Mouse (Mus musculus) spleen, postnatal 4 days (tissue): ENCODE results near the gene Lipm.
A peak's percentile ranks its signal among the peaks of the same experiment; 100 is the strongest.

Source experiments
- DNase-seq, 2 experiments: peaks; one replicate each; pipeline ENCODE4 v3.0.0; 2022; ENCODE audit warnings: low spot score in 2 of 2

Lipm gene

GRCm38 (mm10) chr19:34100633-34101032 is at the start of gene Lipm:
Gene Lipm, plus strand, starts transcription at chr19:34100933.
- DNase-seq, result no peak

DNA sequence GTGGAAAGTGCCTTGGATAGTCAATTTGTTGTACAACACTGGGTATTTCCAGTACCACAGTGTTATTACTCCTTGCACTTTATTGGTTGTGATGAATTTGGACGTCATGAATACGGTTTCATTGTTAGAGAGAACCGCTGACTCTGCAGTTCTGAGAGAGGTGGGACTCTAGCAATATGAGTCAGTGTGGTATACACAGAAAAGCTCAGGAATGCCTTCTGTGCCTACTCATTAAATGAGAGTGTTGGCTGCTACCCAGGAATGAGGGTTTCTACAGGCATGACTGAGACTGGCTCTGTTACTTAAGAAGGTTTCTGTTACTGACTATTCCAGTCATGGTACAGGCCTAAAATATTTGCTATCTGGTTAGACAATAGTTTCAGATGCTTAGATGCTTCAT is 49.2 kb upstream of the Lipm start:
- DNase-seq, result no peak

- no peak for DNase-seq
Measured at GRCm38 (mm10) chr19:34063547-34063946, 37.2 kb upstream of the Lipm start.

DNA sequence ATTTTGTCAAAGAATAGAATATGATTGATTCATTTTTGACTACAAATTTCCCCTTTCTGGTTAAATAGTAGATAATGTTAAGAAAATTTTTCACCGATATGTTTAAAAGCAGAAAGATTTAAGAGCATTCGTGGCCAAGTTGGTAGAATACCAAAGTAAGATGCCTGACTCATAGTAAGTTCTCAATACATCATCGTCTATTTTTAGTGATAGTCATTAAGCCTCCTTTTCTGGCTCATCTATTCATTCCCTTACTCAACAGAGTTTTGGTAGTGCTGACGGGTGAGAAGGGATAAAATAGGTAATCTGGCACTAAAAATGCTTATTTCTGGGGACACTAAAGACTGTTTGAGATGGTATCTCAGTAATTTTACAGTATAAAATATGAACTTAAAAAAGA is 36.7 kb upstream of the Lipm start:
- DNase-seq, result no peak

DNA sequence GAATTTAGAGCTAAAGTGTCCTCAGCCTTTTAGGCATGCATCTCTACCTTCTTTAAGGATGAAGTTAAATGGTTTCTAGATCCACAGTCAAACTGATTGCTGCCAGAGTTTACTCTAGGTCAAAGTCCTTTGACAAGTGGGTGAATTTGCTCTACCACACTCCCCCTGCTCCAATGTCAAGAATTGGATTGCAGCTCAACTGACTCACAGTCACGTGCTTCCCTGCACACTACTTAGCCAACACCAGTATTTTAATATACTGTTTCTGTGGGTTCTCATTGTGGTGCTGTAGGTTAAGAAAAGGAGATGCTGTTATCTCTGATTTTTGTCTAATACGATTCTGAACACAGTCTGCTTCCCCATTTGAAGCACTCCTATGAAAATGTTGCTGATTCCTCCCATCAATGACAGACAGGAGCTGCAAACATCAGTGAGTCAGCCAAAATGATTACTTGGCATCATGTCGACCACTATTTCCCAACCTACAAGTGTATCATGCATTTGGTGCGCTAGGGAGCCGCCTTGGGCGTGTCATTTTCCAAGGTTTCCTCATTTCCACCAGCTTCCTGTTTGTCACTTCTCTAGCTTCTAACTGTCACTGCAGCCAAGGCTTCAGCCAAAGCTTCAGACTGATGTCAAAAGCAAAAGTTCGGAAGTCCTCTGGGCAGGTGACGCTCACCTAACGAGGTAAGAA is 33.8 kb upstream of the Lipm start, which contains the start of gene Lipn:
TSS of gene Lipn (plus strand) at position 580 of the 694 bp plus-strand sequence.
- no peak for DNase-seq

DNA sequence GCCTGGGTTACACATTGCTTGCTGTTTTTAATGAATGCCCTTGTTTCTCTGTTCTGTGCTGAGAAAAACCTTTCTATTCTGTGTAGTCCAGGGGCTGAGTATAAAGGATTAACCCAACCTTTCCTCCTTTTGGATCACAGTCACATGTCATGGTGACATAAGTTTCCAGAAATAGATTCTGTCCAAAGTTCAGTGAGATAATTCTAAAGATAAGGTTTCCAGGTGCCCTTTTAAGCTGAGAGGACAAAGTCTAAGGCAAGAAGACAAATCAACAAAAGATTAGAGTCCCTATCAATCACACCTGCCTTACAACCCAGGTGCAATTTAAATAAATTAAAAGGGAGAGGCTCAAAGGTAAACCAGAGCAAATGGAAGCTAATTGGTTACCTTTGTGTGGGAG is 26.5 kb upstream of the Lipm start:
- no peak for DNase-seq

DNA sequence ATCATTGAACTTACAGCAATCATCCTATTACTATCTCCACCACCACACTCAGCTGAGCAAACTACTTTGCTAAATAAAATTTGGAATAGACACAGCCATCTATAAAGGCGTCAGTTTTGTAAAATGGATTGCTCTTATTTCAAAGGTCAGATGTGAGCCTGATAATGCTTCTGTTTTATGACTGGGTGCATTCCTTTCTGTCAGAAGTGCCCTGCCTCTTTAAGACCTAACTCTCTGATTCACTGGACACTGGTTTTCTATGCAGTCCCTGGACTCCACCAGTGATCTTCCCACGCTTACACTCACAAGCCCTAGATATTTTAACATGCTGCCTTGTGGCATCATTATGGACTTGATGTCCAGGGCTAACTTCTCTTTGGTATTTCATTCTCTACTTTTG is 22.6 kb upstream of the Lipm start:
- DNase-seq, result no peak

DNA sequence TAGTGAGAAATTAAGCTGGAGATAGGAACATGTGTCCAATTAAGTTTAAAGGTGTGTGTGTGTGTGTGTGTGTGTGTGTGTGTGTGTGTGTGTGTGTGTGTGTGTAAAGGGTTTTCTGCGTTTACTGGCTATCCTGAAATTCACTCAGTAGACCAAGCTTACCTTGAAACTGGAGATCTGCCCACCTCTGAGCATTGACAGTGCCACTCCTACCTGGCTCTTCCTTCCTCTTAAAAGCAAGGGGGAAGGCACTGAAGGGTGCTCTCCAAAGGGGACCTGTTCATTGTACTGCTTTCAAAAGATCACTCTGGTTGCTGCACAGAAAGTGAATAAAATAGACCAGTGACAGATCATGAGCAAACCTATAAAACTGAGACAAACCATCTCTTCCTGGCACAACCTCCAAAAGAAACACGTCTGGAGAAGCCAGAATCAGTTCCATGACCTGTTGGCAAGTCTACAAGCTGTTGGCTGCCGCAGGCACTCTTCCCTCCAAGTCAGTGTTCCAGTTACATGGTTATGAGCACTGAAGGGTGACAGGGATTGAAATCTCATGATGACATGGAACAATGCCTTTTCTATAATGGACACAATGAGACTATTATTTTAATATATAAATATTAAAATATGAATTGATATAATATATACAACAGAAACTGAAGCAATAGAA is 11.6 kb upstream of the Lipm start:
- DNase-seq, result no peak

DNA sequence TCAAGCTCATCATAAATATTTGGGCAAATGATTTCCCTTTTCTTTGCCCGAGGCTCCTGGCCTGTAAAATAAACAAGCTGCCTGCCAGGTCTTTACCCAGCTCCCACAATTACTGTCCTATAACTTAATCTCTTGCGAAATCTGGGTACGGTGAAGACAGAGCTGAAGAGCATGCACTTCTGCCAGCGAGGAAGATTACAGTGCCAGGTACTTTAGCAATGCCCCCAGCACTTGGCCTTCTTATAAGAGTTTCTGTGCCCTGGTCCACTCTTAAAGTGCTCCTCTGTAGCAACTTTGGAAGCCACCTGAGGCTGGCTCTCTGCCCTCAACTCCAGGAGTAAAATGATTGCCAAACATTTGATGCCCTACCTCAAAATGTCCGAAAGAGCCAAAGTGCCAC is 5.4 kb upstream of the Lipm start:
- no peak for DNase-seq

DNA sequence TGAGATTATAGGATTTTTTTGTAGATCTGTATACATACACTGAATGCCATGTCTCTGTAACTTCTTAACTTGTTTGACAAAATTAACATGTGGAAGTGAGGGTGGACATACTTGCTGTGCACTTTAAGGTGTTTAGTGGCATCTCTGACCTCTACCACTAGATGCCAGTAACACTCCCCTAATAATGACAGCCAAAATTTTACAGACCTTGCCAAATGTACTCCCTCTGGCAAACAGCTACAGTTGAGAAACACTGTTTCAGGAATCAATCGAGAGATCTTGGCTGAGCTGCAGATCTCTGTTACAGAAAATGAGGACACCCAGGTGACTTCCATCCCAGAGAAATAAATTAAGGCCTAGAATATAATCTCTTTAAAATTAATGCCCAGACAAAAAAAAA is 4.5 kb upstream of the Lipm start:
- no peak for DNase-seq

DNA sequence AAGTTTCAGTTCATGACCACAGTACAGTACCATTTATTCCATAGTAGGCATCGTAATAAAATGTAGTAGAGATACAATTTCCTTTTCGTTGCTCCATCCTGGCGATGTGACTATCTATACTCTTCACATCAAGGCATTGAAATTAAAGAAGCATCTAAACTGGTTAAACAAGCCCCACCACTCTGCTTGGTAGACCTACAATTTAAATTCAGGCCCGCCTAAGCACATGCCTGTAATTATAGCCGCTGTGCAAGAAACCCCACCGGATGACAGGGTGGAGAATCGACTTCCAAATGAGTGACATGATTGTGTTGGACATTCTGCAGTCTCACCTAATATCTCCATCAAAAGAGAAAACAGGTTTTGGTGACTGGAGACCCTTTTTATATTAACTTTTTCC is 1.2 kb downstream of the Lipm start:
- DNase-seq, result no peak

- no peak for DNase-seq
Measured at GRCm38 (mm10) chr19:34104841-34105240, 4.1 kb downstream of the Lipm start.

GRCm38 (mm10) chr19:34119102-34119501 is 18.4 kb downstream of the Lipm start:
- DNase-seq, result no peak

DNA sequence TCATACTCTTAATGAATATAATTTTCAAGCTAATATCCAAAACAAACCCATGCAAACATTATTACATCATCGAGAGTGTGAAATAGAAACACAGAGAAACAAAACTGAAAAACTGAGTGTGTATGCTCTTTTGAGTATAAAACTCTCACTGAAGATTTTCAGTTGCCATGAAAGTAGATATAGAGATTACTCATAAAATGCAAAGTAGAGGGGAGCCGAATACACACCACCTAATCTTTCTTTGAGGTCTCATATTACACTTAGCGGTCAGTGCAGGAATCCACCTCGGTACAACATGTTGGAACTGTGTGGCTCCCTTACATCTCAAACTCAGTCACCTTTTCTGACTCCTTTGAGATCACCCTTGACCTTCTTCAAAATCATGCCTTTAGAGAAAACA is 18.9 kb downstream of the Lipm start:
- no peak for DNase-seq

DNA sequence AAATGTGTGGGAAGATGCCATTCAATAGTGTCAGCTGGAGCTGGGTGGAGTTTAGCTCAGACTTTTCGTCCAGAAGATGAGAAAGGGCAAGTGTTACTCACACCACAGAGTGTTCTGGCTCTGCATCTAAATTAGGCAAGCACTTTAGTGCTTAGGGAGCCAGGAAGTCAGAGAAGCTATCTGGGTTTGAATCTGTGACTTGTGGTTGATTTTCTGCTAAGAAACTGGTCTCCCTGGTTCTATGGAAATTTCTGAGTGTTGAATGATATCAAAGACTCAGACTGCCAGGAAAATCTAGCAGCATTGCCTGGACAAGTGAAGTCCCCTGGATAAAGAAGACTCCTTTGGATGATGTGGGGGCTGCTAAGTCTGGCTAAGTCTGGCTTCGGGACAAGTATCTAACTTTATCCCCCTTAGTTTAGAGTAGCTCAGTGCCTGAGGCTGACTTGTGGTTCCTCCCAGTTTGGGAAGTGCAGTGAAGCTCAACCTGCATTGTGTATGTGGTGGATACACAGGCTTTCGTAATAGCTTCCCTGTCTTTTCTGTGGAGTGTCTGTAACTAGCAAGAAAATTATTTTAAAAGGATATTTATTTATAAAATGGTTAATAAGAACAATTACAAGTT is 19.5 kb downstream of the Lipm start:
- no peak for DNase-seq

DNA sequence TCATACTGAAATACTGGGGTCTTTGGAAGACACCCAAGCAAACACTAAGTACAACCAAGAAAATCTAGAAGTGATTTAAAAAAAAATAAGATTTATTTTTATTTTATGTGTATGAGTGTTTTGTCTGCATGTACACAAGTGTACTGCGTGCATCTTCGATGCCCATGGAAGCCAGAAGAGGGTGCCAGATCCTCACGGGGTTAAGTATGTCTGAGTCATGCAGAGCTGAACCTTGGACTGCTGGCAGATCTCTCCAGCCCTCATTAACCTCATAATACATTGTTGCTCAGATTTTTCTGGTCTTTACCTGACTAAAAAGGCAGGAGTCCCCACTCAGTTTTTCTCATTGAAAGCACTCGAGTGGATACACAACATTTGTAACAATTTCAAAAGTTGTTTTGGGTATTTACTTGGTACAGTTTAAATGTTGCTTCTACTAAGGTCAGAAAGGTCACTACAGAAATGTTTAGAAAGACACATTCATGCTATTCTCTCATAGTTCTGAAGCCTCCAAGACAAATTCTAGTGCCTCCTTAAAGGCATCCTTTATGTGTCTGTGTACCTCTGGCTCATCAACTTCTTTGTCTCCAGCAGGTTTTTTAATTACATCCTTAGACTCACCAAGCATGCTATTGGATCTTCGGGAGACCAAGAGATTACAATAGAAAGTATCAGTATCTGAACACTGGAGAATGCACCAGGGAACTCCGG is 38.1 kb downstream of the Lipm start:
- DNase-seq, result no peak

DNA sequence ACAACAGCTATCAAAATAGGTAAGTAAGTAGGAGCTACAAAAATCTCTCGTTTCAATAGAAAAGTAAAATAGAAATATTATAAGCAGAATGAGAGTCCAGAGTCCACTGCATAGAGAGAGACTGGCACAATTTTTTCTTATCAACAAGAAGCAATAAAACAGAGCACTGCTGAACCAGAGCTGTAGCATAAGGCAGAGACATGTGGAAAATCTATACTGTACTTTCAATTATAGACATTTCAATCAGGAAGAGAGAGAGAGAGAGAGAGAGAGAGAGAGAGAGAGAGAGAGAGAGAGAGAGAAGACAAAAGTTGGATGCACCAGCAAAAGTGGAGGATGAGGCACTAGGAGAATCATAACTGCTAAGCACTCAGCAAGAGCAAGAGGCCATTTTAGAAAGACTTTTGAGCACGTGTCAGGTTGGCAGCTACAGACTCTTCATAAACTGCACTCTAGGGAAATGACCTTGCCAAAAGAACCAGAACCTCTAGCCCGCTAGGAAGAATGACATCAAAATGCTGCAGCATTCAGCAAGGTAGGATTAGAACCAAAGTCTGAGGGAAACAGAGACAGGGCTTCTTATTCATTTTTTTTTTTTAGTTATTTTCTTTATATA is 38.8 kb downstream of the Lipm start:
- DNase-seq, result no peak

GRCm38 (mm10) chr19:34148421-34148820 is 47.7 kb downstream of the Lipm start:
- DNase-seq, result no peak

DNA sequence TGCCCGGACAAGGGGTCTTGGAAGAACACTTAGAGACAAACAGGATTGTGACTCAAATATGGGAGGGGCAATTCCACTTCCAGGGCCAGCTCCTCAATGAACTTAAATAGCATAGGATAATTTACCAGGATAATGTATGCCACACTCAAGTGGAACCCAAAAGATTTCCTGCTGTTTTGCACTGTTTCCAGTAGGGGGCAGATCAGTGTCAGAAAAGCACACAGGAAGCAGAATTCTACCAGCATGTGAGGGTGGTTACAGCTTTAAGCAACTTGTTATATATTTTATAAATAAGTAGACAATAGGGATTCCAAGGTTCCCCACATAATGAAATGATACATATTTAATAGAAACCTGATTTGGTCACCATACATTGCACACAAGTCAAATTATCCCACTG is 51.2 kb downstream of the Lipm start:
- DNase-seq, result peak in 1 of 2 experiments; percentile 18

GRCm38 (mm10) chr19:34153263-34154144 is 52.8 kb downstream of the Lipm start:
- DNase-seq, result no peak

- DNase-seq, result no peak
Measured at GRCm38 (mm10) chr19:34162693-34163092, 62.0 kb downstream of the Lipm start.
